Mouse (Mus musculus) thymus, postnatal 4 days (tissue): ENCODE results near the gene Tnnc1.

Experiments used
- DNase-seq: peaks from one replicate; pipeline ENCODE4 v3.0.0; 2021

The Tnnc1 gene

DNA sequence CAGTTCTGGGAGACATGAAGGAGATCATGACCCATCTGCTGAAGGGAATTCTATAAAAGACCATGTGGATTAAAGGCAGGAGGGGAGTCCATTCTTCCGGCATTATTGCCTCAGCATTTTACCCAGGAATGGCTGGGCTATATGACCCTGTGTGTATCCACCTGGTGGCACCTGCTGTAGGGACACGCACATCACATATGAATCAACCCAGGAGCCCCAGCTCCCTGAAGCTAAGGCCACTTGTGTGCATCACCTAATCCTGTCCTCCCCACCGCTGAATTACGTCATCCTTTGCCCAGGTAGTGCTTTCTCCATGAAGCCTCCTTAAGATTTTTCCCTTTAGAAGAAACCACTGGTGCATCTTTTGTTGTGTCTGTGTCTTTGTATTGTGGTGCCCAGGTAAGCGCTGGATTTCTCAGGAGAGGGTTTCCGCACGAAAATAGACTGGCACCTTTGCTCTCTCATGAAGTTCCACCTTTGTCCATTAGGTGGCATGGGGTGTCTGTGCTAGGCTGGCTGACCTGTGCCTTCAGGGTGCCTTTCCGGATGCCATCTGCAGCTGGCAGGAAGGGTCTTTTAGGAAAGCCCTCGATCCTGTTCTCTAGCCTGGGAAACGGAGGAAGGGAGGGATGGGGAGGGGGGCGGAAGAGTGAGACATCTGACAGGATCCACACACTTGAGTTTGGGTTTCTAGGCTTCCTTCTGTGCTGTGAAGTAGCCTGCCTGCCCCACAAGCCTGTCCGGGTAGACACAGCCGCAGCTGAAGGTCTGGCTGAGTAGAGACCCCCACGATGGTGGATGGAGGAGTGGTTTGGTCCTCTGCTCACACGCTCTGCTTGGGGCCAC lies 7.3 kb downstream of the Tnnc1 start:
- DNase-seq: peak; percentile 82

DNA sequence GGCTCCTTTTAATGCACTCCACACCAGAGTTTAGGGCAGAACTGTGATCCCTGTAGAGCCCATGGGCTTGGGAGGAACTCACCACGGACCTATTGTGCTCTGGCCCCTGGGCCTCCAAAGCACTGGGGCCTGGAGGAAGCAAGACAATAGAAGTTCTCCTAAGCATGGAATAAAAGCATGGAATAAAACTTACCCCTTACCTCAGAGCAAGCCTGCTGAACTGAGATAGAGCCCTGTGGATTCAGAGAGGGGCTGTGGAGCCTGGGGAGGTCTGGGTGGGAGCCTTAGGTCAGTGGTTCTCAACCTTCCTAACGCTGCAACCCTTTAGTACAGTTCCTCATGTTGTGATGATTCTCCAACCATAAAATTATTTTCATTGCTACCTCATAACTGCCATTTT lies 8.7 kb downstream of the Tnnc1 start, which contains the start of gene Nisch:
Gene Nisch (minus strand): TSS at position 101 of the 400 bp plus-strand sequence.
- no peak for DNase-seq

DNA sequence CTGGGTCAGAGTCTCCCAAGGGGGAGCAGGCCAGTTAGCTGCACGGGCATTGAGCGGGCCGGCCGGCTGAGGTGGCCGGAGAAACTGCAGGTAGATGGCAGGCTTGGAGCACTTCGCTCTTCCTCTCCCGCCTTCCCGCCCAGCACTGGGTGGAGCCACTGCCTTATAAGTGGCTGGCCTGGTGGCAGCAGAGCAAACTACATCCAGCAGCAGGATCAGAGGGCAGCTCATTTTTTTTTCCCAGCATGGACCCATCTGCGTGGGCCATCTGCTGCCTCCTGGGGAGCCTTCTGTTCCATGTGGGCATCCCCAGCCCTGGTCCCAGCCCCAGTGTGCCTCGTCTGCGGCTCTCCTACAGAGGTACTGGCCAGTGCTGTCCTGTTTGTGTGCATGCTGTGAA lies 9.6 kb downstream of the Tnnc1 start, which contains the start of gene Sema3g:
Gene Sema3g (plus strand): TSS at position 195 of the 400 bp plus-strand sequence.
- DNase-seq: peak; percentile 41

DNA sequence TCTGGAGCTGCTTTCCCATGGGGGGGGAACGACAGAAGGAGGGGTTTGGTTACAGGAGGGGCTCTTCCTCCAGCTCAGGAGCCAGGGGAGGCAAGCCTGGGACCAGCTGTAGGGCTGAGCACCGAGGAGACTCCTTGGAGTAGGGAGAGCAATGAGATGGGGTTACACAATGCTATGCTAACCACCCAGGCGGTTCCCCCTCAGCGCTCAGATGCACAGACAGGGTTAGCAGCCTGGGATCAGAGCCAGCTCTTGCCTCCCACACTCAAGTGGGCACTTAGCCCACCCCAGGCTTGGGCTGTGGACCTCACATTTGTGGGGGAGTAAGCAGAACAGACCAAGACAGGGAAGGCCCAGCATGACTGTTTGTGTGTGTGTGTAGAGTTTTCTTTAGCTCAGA lies 18.9 kb downstream of the Tnnc1 start:
- DNase-seq: no peak

DNA sequence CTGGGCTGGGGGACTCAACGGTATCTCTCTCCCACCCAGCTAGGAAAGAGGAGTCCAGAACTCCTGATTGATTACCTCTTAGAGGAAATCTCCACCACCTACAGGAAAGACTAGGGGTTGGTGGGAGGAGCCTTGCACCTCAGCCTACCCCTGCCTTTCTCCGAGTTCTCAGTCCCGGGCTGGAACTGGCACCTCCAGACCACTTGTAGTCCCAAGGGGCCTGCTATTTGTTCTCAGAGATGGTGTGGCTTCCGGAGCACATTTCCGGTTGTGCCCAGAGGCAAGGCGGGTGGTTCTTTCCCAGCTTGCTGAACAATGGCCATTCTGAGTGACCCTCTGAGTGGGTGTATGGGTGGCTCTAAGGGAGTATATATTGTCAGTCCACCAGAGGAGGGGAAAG lies 20.1 kb downstream of the Tnnc1 start:
- no peak for DNase-seq

DNA sequence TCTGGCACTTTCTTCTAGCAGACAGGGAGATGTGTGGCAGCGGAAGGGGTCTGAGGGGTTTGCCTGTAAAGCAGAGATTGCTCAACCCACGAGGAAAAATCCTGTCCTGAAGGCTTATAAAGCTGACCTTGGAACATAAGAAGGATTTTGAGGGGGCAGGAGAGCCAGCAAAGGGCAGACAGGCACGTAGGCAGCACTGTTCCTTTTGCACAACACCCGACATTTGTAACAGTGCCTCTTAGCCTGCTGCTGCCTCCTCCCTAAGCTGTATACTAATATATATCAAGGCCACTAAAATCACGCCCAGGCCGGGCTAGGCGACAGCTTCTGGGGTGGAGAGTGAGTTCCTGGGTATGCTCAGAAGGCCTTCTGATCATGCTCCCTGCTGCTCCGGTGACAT lies 22.3 kb downstream of the Tnnc1 start:
- DNase-seq: no peak

DNA sequence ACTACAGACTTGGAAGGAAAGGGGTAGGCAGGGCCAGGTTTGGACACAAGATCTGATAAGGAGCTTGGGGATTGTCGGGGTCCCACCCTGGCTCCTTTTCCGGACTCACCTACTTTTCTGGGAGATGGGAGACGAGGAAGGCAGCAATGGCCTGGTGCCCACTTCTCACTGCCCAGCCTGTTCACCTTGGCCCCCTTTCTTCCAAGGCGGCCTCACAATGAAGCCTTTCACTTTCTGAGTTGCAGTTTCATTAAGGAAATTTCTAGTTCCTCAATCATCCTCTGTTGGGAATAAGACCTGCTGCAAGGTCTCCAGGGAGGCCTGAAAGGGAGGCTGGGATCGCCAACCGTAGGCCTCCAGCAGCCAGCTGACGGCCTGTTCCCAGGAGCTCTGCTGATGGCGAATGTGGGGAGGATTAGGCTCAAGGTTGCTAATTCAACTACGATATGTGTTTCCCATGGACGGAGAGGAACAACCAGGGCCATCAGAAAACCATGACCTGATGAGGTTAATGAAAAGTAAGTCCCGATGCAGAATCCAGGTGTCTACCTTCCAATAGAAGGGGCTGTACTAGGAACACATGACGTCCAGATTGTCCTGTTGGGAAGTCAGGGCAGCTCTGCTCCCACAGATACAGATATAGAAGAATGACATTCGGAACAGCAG lies 24.4 kb downstream of the Tnnc1 start:
- DNase-seq: no peak

DNA sequence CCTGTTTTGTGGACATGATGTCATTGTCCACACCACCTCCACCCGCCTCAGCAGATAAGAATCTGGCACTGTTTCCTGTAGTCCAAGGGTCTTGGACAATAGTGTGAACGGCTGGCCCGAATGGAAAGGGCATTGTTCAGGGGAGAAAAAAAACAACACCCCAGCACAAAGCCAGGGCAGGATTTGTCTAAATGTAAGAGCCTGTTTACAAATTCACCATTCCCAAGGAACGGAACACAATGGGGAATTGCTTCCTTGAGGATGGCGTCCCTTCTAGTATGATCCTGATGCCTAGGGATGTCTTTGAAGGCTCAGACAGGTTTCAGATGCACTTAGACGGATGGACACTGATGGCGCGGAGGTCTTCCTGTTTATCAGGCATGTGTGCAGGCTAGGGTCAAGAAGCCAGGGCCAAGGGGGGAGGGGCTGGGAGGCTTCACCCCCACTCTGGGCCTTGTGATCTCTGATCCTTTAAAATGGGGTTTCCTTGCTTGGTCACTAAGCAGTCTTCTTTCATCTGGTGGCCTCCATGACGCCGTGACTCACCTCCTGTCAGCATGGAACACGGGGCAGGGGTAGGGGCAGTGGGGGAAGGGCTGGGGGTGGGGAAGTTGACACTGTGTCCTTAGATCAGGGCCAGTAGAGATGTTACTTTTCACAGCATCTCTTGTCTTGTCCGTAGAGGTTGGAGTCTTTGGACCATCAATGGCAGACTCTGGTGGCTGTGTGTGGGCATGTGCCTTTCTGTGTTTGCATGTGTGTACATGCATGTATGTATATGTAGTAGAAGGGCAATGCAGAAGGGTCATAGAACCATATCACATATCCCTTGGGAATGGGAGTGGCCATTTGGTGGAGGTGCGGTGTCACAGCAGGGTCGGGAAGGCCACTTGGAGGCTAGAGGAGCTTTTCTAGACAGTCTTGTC lies 25.2 kb downstream of the Tnnc1 start:
- DNase-seq: no peak

DNA sequence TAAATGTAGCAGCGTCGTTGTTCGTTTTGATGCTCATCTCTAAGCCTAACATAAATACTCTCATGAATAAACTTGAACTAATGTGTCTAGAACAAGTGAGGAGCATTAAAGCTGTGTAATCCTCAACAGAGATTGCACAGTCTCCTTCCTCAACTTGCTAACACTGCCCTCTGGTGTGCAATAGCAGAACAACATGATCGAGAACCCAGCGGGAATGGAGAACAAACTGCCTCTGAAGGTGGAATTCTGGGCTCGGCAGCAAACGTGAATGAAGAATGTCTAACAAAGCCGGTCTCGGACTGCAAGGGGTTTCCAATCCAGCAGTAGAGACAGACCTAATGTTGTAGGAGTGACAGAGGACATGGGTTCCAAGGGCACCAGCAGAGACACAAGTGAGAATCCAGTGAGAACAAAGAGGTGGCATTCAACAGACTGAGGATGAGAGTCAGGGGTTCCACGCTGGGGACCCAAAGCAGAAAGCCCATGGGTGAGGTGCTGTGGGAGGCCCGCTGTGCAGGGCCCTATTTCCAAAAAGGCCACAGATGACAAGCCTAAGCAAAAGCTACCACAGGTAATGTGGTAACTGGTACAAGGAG lies 26.0 kb downstream of the Tnnc1 start:
- peak; percentile 84 for DNase-seq

DNA sequence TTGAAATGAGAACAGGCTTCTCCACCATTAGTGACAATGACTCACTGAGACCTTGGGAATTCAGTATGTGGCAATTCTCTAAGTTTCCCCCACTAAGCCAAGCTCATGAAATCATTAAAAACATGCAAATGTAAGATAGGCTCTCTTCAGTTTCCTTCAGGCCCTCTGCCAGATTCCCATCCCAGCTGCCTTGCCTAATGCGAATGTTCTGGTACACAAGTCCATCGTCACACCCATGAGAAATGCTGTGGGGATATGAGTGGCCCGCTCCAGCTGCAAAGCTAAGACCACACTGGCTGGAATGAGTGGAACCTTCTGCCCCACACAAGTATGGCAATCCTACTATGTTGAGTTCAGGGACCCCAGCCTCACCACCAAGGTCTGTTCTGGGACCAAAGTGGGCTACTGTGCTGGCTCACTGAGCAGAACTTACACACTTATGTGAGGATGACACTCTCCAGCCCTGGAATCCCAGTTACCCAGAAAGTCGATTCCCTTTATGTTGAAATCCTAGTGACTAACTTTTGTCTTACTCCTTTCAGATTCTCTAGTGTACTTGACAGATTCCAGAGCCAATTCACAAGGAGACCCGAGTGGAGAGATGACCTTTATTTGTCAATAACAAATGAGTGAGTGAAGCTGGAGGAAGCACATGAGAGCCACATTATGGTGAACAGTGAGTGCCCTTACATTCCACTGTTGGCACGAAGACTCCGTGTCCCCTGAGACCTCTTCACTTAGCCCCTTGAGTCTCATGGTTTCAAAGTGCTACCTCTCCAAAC lies 29.2 kb downstream of the Tnnc1 start:
- DNase-seq: no peak

DNA sequence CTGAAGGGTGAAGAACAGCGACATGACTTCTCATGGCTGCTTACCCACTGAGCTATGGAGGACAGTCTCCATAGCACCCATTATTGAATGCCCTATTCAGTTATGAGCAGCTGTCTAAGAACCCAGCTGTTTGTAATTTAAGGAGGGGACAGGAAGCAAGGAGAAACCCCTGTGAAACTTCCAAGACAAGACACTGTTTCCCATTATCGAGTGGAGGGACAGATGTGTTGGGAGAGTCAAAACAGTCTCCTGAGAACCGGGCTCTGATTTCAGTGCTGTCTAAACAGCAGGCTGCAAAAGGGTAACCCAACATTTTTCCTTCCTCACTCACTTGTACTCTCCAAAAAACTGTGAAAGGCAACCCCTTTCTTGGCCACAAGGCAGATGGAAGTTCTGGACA lies 32.4 kb downstream of the Tnnc1 start:
- no peak for DNase-seq

DNA sequence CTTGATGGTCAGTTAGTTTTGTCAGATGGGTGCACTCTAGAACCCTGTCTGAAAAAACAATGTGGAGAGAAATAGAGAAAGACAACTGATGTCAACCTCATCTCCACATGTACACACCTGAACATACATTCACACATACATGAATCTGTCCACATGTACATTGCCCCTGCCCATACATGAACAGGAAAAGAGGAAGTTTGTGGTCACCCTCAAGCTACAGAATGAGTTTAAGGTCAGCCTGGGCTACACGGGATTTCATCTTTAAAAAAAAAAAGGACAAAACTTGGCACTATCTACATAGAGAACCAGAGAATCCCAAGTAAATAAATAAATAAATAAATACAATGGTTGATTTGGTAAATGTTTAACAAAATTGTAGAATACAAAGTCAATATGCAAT lies 36.7 kb downstream of the Tnnc1 start:
- no peak for DNase-seq

DNA sequence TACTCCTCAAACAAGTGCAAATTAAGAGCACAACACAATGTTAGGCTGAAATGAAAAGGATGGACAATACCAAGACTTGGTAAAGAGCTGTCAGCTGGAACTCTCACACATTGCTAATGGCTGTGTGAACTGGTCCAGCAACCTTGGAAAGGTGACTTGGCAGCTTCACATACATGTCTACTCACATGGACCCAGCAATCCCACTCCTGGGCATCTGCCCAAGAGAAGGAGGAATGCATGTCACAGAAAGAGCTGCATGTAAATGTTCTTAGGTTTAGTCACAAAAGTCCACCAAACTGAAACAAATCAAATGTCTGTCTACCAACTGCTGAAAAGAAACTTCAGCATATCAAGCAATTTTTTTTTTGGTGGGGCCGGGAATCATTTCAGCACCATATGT lies 37.8 kb downstream of the Tnnc1 start:
- DNase-seq: no peak

DNA sequence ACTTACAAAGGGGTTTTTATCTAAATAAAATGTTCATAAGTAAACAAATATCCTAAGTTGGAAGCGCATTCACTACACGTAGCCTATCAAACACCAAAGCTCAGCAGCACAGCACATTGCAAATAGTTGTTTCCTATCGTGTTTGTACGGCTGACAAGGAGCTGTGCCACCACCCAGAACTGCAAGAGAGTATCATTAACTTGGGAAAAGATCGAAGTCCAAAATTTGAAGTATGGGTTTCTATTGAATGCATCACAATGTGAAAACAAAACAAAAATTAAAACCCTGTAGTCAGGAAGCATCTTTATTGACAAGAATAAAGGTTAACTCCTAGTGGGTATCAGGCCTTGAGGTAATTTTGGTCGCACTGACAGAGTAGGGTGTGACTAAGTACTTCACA lies 40.3 kb downstream of the Tnnc1 start:
- DNase-seq: no peak

DNA sequence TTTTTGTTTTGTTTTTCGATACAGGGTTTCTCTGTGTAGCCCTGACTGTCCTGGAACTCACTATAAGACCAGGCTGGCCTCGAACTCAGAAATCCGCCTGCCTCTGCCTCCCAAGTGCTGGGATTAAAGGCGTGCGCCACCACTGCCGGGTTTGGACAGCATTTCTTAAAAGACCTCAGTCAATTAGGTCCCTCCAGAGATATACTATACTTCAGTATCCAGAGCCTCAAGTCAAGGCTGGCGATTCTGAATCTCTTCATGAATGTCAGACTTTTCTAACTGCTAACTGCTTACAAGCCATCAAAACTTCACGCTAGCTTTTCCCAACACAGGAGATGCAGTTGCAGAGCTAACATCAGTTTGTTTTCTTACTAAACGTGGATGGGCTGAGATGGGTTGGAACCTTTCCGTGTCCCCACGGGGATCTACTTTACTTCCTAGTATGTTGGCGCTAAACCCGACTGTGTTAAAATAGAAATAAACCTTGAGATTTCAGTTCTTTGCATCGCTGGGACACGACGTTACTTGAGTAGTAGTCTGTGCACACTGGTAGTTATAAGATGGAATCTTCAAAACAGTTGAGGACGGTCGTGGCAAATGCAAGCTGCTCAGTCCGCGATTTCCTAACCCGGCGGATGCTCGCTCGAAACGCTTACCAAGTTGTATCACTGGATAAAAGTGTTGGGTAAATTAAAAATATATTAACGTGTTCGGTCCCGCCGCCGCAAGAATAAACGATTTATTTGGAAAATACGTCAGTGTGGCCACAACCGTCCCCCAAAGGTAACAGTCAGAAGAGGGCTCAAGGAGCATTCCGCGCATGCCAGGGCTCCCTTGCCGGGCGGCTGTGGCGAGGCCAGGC lies 42.3 kb downstream of the Tnnc1 start:
- no peak for DNase-seq

DNA sequence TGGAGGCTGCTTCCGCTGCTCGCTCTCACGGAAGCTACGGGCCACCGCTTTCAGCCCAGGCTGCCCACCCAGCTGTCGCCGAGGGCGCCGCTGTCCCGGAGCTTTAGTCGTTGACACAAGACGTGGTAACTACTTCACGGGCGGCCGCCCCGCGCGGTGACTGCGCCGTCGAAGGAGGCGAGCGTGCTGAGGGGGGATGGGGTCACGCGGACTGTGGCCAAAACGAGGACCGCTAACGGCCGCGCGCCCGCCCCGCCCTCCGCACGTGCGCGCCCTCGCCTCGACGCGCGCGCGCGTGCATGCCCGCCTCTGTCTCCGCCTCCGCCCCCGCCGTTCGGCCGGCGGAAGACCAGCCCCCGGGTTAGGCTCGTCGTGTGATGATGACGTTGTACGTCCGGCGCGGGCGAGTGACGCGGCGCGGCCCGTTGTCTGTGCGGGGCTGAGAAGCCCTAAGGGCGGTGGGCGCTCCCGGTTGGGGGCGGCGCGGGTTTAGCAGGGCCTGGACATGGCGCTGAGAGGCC lies 43.0 kb downstream of the Tnnc1 start, which contains the start of the genes Phf7 and Bap1:
Gene Phf7 (minus strand): TSS at position 234 of the 521 bp plus-strand sequence.
Gene Bap1 (plus strand): TSS at position 367 of the 521 bp plus-strand sequence.
- DNase-seq: peak; percentile 98

DNA sequence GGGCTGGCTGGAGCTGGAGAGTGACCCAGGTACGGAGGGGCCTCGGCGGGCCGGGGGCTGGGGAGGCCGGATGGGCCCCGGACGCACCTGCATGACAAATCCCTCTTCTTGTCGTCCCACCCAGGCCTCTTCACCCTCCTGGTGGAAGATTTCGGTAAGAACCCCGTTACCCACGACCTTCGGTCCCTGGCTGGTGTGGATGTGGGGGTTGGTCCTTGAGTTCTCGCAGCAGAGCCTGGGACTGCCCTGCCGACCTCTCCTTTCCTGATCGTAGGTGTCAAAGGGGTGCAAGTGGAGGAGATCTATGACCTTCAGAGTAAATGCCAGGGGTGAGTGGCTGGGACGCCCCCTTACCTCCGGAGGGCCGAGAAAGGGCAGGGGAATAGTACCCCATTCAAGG lies 43.5 kb downstream of the Tnnc1 start:
- no peak for DNase-seq

DNA sequence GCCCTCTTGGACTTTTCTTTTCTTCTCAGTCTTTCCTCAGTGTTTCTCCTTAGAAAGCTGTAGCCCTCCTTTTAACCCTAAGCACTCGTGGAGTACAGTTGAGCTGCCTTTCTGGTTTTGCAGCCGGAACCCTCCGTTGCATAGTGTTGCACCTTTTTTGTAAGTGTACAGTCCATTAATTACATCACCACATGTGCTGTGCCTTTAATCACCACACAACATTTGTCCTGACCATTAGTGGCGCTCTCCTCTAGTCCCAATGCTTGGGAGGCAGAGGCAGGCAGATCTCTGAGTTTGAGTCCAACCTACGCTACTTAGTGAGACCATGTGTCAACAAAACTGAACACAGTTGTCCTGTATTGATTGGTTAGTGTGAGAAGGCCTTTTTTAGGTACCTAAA lies 44.0 kb downstream of the Tnnc1 start:
- DNase-seq: no peak

DNA sequence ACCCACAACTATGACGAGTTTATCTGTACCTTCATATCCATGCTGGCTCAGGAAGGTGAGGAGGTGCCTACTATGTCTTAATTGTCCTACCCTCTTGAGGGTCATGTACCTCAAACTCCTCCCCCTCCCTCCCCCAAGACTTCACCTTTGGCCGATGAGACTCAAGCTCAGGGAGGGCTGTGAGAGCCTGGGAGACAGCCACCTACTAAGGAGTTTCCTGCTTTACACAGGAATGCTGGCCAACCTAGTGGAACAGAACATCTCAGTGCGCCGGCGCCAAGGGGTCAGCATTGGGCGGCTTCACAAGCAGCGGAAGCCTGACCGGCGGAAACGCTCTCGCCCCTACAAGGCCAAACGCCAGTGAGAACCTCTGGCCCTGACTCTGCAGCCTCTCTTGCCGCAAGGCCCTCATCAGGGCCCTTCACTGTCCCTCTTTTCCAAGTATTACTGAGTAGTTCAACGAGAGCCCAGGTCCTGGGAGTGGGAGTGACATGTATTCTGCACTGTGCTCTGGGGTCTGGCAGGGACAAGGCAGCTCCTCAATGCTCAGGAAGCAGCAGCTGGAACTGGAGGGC lies 50.5 kb downstream of the Tnnc1 start:
- DNase-seq: no peak

DNA sequence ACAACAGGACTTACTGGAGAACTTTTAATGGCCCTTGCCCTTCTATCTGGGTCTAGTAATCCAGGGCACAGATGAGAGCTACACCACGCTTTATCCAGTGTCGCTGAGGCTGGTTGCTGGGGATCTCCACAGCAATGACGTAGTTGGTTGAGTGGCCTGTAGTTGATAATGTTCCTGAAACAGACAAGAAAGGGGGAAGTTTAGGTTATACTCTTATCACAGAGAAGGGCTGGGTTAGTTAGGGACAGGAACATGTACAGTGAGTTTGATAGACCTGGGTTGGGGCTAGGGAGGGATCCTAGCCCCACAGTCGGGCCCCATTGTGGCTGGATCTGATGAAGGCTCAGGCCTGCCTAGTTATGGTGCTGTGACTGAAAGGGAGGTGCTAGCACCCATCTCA lies 52.3 kb downstream of the Tnnc1 start:
- no peak for DNase-seq
